Mouse (Mus musculus): ENCODE results near the gene Gbx1. TPM values are rescaled to one million over a fixed set of nuclear protein-coding genes. Genes with fewer than 3 reads are reported as not detected.
A peak's percentile ranks its signal among the peaks of the same experiment; 100 is the strongest.

The Gbx1 gene
- polyA plus RNA-seq, 1 experiment from 2014 or later = not detected

- peak overlapping the region; percentile 77 for H3K4me2 ChIP-seq (ENCODE audit: low read depth, low read length)
- H3K9ac ChIP-seq (ENCODE audit: low read length) = no peak overlapping the region
- no peaks in the 10 kb centered on the region; the same call in 1 of the 2 replicates for H3K27me3 ChIP-seq (ENCODE audit: control insufficient read depth, insufficient read depth, low read length)
- H3K4me3 ChIP-seq (ENCODE audit: low read length) = peak overlapping the region; percentile 53
- H3K36me3 ChIP-seq (ENCODE audit: control insufficient read depth, insufficient read depth) = peaks cover 29% of the 10 kb centered on the region
- H3K27ac ChIP-seq (ENCODE audit: low read length) = no peak overlapping the region
- WGBS = 59% methylated on average over 6 of the region's 6 CpGs
- H3K4me1 ChIP-seq (ENCODE audit: control insufficient read depth, insufficient read depth, low read length) = peaks cover 28% of the 10 kb centered on the region
- H3K9me3 ChIP-seq (replicated peaks; ENCODE audit: control insufficient read depth, low read length) = no peaks in the 10 kb centered on the region
- ATAC-seq (replicated peaks; ENCODE audit: extremely low read depth, insufficient read depth, low FRiP score) = no peak
These were observed 51.3 kb downstream of the Gbx1 start for GRCm38 (mm10) chr5:24475476-24476241.

GRCm38 (mm10) chr5:24474723-24475261, 52.2 kb downstream of the Gbx1 start:
- Histone ChIP-seq H3K9ac (ENCODE audit: low read length) (peak overlapping the region; percentile 62), H3K27me3 (ENCODE audit: control insufficient read depth, insufficient read depth, low read length) (no peaks in the 10 kb centered on the region; the same call in 1 of the 2 replicates), H3K4me1 (ENCODE audit: control insufficient read depth, insufficient read depth, low read length) (peaks cover 28% of the 10 kb centered on the region), H3K4me2 (ENCODE audit: low read depth, low read length) (peak overlapping the region; percentile 77), H3K9me3 (replicated peaks; ENCODE audit: control insufficient read depth, low read length) (no peaks in the 10 kb centered on the region), H3K4me3 (ENCODE audit: low read length) (peak overlapping the region; percentile 53), H3K27ac (ENCODE audit: low read length) (no peak overlapping the region), H3K36me3 (ENCODE audit: control insufficient read depth, insufficient read depth) (peaks cover 20% of the 10 kb centered on the region)
- 2% methylated on average over 64 of the region's 67 CpGs for WGBS
- ATAC-seq (replicated peaks; ENCODE audit: extremely low read depth, insufficient read depth, low FRiP score) = peak; percentile 37

DNA sequence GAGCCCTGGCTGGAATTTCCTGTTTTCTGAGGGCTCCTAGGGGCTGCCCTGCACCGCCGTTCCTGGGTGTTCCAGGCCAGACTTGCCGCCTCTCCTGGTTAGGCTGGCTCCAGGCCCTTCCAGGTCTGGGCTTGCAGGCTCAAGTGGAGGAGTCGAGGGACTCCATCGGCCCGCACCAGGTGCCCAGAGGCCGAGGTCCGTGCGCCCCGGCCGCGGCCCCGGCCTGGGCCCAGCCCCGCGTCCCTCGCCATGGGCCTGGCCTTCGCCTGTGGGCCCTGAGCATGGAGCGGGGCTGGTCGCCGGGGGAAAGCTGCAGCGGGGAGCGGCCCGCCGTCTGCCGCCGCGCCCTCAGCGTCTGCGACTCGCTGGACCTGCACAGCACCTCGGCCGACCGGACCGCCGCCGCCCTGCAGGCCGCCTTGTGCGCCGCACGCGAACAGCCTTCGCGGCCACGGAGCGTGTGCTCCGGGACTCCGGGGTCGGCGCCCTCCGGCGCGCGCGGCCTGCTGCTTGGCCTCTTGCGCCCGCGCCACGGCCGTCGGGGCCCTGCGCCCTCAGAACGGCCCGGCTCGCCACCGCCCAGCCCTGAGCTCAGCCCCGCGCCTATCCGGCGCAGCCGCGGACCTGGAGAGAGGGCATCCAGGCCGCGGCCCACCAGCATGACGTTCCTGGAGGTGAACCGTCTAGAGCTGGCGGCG, 52.8 kb downstream of the Gbx1 start:
- Histone ChIP-seq H3K27ac (ENCODE audit: low read length) (no peak overlapping the region), H3K9ac (ENCODE audit: low read length) (peak overlapping the region; percentile 62), H3K36me3 (ENCODE audit: control insufficient read depth, insufficient read depth) (peaks cover 19% of the 10 kb centered on the region), H3K27me3 (ENCODE audit: control insufficient read depth, insufficient read depth, low read length) (no peaks in the 10 kb centered on the region; the same call in 1 of the 2 replicates), H3K4me2 (ENCODE audit: low read depth, low read length) (peak overlapping the region; percentile 77), H3K4me1 (ENCODE audit: control insufficient read depth, insufficient read depth, low read length) (peaks cover 28% of the 10 kb centered on the region), H3K9me3 (replicated peaks; ENCODE audit: control insufficient read depth, low read length) (no peaks in the 10 kb centered on the region), H3K4me3 (ENCODE audit: low read length) (peak overlapping the region; percentile 53)
- ATAC-seq (replicated peaks; ENCODE audit: extremely low read depth, insufficient read depth, low FRiP score) = peak; percentile 45
- 4% methylated on average over 68 of the region's 77 CpGs for WGBS

DNA sequence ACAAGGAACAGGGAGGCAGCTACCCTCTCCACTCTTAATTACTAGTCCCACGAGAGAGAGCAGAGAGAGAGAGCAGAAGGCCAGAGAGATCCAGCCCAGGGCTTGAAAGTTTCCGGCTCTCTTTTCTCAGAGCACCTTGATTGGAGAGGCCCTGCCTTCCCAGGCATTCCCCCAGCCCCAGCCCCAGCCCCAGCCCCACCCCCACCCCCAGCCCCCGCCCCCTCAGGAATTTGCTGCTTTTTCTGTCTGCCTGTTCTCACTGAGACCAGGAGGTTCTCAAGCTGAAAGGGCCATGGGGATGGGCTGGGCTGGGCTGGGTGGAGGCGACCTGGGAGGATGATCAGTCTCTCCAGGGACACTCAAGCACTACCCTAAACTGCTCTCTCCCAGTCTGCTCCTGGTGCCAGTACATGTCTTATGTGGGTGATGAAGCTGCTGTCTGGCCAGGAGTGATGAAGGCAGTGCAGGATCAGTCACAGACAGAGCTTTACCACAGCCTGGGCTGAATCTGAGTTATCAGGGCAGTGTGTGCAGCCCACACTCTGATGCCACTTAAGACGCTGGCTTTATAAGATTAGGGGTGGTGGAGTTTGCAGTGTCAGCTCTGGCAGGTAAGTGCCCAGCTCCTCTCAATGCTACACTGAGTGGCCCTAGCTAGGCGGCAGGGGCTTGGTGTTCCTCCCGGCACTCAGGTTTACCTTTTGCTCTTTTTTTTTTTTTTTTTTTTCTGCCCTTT, 54.0 kb downstream of the Gbx1 start:
- Histone ChIP-seq H3K4me1 (ENCODE audit: control insufficient read depth, insufficient read depth, low read length) (peaks cover 28% of the 10 kb centered on the region), H3K9ac (ENCODE audit: low read length) (no peak overlapping the region), H3K27ac (ENCODE audit: low read length) (no peak overlapping the region), H3K27me3 (ENCODE audit: control insufficient read depth, insufficient read depth, low read length) (no peaks in the 10 kb centered on the region; the same call in 1 of the 2 replicates), H3K36me3 (ENCODE audit: control insufficient read depth, insufficient read depth) (peaks cover 10% of the 10 kb centered on the region), H3K4me3 (ENCODE audit: low read length) (no peak overlapping the region), H3K9me3 (replicated peaks; ENCODE audit: control insufficient read depth, low read length) (no peaks in the 10 kb centered on the region), H3K4me2 (ENCODE audit: low read depth, low read length) (no peak overlapping the region)
- ATAC-seq (replicated peaks; ENCODE audit: extremely low read depth, insufficient read depth, low FRiP score) = no peak
- 48% methylated on average over 7 of the region's 7 CpGs for WGBS

GRCm38 (mm10) chr5:24470600-24470999, 56.4 kb downstream of the Gbx1 start:
- no peaks in the 10 kb centered on the region; the same call in 1 of the 2 replicates for H3K27me3 ChIP-seq (ENCODE audit: control insufficient read depth, insufficient read depth, low read length)
- peaks cover 24% of the 10 kb centered on the region for H3K4me1 ChIP-seq (ENCODE audit: control insufficient read depth, insufficient read depth, low read length)
- no peak overlapping the region for H3K27ac ChIP-seq (ENCODE audit: low read length)
- H3K4me2 ChIP-seq (ENCODE audit: low read depth, low read length) = no peak overlapping the region
- H3K36me3 ChIP-seq (ENCODE audit: control insufficient read depth, insufficient read depth) = no peaks in the 10 kb centered on the region
- 19% methylated on average over 5 of the region's 5 CpGs for WGBS
- H3K9ac ChIP-seq (ENCODE audit: low read length) = no peak overlapping the region
- H3K4me3 ChIP-seq (ENCODE audit: low read length) = no peak overlapping the region
- no peaks in the 10 kb centered on the region for H3K9me3 ChIP-seq (replicated peaks; ENCODE audit: control insufficient read depth, low read length)
- 0 out of 2 replicates have a peak, but pooled peaks have one; percentile 19 for ATAC-seq (replicated peaks; ENCODE audit: extremely low read depth, insufficient read depth, low FRiP score)

- H3K4me3 ChIP-seq (ENCODE audit: low read length) = no peak overlapping the region
- H3K4me1 ChIP-seq (ENCODE audit: control insufficient read depth, insufficient read depth, low read length) = no peaks in the 10 kb centered on the region; the same call in 1 of the 2 replicates
- H3K9me3 ChIP-seq (replicated peaks; ENCODE audit: control insufficient read depth, low read length) = no peaks in the 10 kb centered on the region
- H3K27ac ChIP-seq (ENCODE audit: low read length) = no peak overlapping the region
- 56% methylated on average over 12 of the region's 12 CpGs for WGBS
- no peaks in the 10 kb centered on the region for H3K36me3 ChIP-seq (ENCODE audit: control insufficient read depth, insufficient read depth)
- no peak overlapping the region for H3K4me2 ChIP-seq (ENCODE audit: low read depth, low read length)
- H3K27me3 ChIP-seq (ENCODE audit: control insufficient read depth, insufficient read depth, low read length) = no peaks in the 10 kb centered on the region
- H3K9ac ChIP-seq (ENCODE audit: low read length) = no peak overlapping the region
- no peak for ATAC-seq (replicated peaks; ENCODE audit: extremely low read depth, insufficient read depth, low FRiP score)
These were observed 60.2 kb downstream of the Gbx1 start for GRCm38 (mm10) chr5:24466762-24467161.

DNA sequence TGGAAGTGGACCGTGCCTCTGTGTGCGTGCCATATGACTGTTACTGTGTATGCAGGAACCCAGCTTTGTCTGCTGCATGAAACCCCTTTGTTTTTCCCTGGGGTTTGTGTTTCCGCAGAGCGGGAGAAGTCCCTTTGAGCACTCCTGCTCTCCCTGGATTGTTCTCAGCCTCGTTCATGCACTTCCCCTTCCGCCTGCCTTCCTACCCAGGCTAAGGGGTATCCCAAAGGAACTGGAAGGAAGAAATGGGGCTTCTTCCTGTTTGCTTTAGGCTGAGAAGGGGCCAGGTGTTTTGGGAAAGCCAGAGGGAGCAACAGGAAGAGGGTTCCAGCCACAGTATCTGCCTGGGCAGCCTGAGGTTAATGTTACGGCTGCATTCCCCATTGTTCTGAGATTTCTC, 71.4 kb downstream of the Gbx1 start:
- Histone ChIP-seq H3K4me1 (ENCODE audit: control insufficient read depth, insufficient read depth, low read length) (peaks cover 32% of the 10 kb centered on the region), H3K9me3 (replicated peaks; ENCODE audit: control insufficient read depth, low read length) (no peaks in the 10 kb centered on the region), H3K4me3 (ENCODE audit: low read length) (no peak overlapping the region), H3K4me2 (ENCODE audit: low read depth, low read length) (no peak overlapping the region), H3K36me3 (ENCODE audit: control insufficient read depth, insufficient read depth) (no peaks in the 10 kb centered on the region; the same call in 1 of the 2 replicates), H3K27me3 (ENCODE audit: control insufficient read depth, insufficient read depth, low read length) (no peaks in the 10 kb centered on the region), H3K9ac (ENCODE audit: low read length) (0 out of 2 replicates have a peak overlapping the region, but pooled peaks have one; percentile 0), H3K27ac (ENCODE audit: low read length) (peak overlapping the region; percentile 71)
- no peak for ATAC-seq (replicated peaks; ENCODE audit: extremely low read depth, insufficient read depth, low FRiP score)
- 67% methylated on average over 7 of the region's 7 CpGs for WGBS

- no peak for ATAC-seq (replicated peaks; ENCODE audit: extremely low read depth, insufficient read depth, low FRiP score)
- Histone ChIP-seq H3K27me3 (ENCODE audit: control insufficient read depth, insufficient read depth, low read length) (no peaks in the 10 kb centered on the region), H3K4me2 (ENCODE audit: low read depth, low read length) (peak overlapping the region; percentile 25; the same call in 1 of the 2 replicates), H3K9me3 (replicated peaks; ENCODE audit: control insufficient read depth, low read length) (no peaks in the 10 kb centered on the region), H3K9ac (ENCODE audit: low read length) (peak overlapping the region; percentile 21; the same call in 1 of the 2 replicates), H3K27ac (ENCODE audit: low read length) (peak overlapping the region; percentile 71), H3K4me1 (ENCODE audit: control insufficient read depth, insufficient read depth, low read length) (peaks cover 32% of the 10 kb centered on the region), H3K4me3 (ENCODE audit: low read length) (no peak overlapping the region), H3K36me3 (ENCODE audit: control insufficient read depth, insufficient read depth) (no peaks in the 10 kb centered on the region; the same call in 1 of the 2 replicates)
- 63% methylated on average over 3 of the region's 3 CpGs for WGBS
These were observed 71.9 kb downstream of the Gbx1 start for GRCm38 (mm10) chr5:24455076-24455475.
